Mouse (Mus musculus): ENCODE data around the gene Plpp7. TPM values are rescaled to one million over a fixed set of nuclear protein-coding genes. Genes with fewer than 3 reads are reported as not detected.
A peak's percentile ranks its signal among the peaks of the same experiment; 100 is the strongest.

Plpp7 gene
- polyA plus RNA-seq, 1 experiment = 7.7 TPM

DNA sequence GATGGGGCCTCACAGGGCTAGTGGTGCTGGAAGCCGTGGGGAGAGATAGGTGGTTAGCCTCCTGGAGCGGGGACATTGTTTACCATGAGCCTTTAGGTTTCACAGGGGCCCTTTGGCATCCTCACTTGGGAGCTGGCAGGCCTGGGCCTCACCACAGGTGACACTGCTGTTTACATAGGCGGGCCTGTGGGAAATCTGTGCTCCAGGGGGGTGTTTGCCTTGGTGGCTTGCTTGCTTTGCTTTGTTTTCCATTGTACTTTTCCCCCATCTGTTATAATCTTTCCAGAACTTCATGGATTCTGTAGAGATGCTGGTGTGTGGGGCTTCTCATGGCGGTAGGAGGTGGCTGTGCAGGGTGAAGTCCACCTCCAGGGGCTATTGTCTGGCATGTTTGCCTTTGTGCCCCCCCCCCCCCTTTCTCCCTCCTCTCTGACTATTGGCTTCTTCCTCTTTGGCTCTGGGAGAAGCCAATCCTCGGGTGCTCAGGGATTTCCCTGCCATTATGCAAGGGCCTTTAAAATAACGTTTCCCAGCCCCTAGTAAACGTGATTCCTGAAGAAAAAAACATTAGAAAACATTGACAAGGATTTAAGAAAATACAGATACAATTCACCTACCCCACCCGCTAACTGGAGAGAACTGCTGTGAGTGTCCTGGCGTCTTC is 59.1 kb downstream of the Plpp7 start:
- WGBS = 41% methylated on average over 9 of the region's 9 CpGs
- H3K4me1 ChIP-seq (replicated peaks; ENCODE audit: control insufficient read depth, insufficient read depth, low read length) = peaks cover 67% of the 10 kb centered on the region

DNA sequence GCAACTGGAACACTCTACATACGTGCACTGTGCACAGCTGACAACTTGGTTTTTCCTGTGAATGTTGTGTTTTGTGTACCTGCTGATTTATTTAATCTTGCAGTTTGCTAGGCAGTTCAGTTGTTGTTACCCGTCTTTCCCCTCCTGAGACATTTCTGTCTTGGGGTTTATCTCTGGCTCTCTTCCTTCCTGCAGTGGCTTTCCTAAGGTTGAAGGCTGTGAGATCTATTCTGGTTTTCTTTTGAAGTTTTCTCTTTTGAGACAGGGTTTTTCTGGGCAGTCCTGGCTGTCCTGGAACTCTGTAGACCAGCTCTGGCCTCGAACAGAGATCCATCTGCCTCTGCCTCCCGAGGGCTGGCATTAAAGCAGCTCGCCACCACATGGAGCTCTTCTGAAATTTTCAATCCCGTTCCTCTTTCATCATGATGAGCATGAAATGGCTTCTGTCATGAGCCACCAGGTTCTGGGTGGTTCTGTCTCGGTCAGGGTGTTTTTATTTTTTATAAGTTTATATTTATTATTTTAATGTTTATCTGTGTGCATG is 59.7 kb downstream of the Plpp7 start:
- H3K4me3 ChIP-seq (ENCODE audit: control insufficient read depth, insufficient read depth, low read length) = no peak overlapping the region
- WGBS = 15% methylated on average over 7 of the region's 7 CpGs
- no peak for DNase-seq

More for the DNA sequence above, 59.1 kb downstream of the Plpp7 start:
- Histone ChIP-seq H3K27ac (ENCODE audit: control insufficient read depth, insufficient read depth, low read length) (peak overlapping the region; percentile 29; the same call in 1 of the 2 replicates), H3K36me3 (ENCODE audit: control insufficient read depth, insufficient read depth, low read length) (no peaks in the 10 kb centered on the region), H3K4me3 (ENCODE audit: control insufficient read depth, insufficient read depth, low read length) (no peak overlapping the region), H3K27me3 (ENCODE audit: control insufficient read depth, insufficient read depth, low read length) (no peaks in the 10 kb centered on the region)
- no peak for TF ChIP-seq CTCF (IDR thresholded peaks at IDR 0.05; ENCODE audit: borderline replicate concordance, control insufficient read depth, extremely low read depth, insufficient read depth, low read length, poor library complexity)
- TF ChIP-seq POLR2A (IDR thresholded peaks at IDR 0.05; ENCODE audit: control insufficient read depth, extremely low read depth, insufficient read depth, low read length, poor library complexity) = no peak
- DNase-seq = no peak

DNA sequence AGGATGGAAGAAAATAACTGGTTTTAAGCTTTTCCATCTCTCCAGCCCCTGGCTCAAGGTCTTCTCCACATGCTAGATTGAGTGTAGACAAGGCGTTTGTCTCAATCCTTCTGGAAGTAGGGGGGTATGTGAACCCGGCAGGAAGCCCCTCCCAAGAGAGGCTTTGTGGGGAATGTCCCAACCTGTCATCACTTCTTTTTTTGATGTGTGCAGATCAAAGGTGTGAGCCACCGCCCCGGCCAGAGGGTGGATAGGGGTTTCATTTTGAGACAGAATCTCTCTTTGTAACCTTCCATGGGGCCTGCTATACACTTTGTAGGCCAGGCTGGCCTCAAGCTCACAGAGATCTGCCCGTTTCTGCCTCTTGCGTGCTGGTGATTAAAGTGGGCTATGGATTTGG is 60.3 kb downstream of the Plpp7 start:
- 25% methylated on average over 6 of the region's 6 CpGs for WGBS
- Histone ChIP-seq H3K36me3 (ENCODE audit: control insufficient read depth, insufficient read depth, low read length) (no peaks in the 10 kb centered on the region), H3K27me3 (ENCODE audit: control insufficient read depth, insufficient read depth, low read length) (no peaks in the 10 kb centered on the region), H3K4me3 (ENCODE audit: control insufficient read depth, insufficient read depth, low read length) (no peak overlapping the region), H3K27ac (ENCODE audit: control insufficient read depth, insufficient read depth, low read length) (no peak overlapping the region), H3K4me1 (replicated peaks; ENCODE audit: control insufficient read depth, insufficient read depth, low read length) (peaks cover 59% of the 10 kb centered on the region)
- TF ChIP-seq CTCF (IDR thresholded peaks at IDR 0.05; ENCODE audit: borderline replicate concordance, control insufficient read depth, extremely low read depth, insufficient read depth, low read length, poor library complexity) (no peak), POLR2A (IDR thresholded peaks at IDR 0.05; ENCODE audit: control insufficient read depth, extremely low read depth, insufficient read depth, low read length, poor library complexity) (no peak)
- no peak for DNase-seq

More for the DNA sequence above, 59.7 kb downstream of the Plpp7 start:
- Histone ChIP-seq H3K4me1 (replicated peaks; ENCODE audit: control insufficient read depth, insufficient read depth, low read length) (peaks cover 65% of the 10 kb centered on the region), H3K36me3 (ENCODE audit: control insufficient read depth, insufficient read depth, low read length) (no peaks in the 10 kb centered on the region), H3K27ac (ENCODE audit: control insufficient read depth, insufficient read depth, low read length) (peak overlapping the region; percentile 29; the same call in 1 of the 2 replicates), H3K27me3 (ENCODE audit: control insufficient read depth, insufficient read depth, low read length) (no peaks in the 10 kb centered on the region)
- TF ChIP-seq POLR2A (IDR thresholded peaks at IDR 0.05; ENCODE audit: control insufficient read depth, extremely low read depth, insufficient read depth, low read length, poor library complexity) = no peak
- no peak for TF ChIP-seq CTCF (IDR thresholded peaks at IDR 0.05; ENCODE audit: borderline replicate concordance, control insufficient read depth, extremely low read depth, insufficient read depth, low read length, poor library complexity)

DNA sequence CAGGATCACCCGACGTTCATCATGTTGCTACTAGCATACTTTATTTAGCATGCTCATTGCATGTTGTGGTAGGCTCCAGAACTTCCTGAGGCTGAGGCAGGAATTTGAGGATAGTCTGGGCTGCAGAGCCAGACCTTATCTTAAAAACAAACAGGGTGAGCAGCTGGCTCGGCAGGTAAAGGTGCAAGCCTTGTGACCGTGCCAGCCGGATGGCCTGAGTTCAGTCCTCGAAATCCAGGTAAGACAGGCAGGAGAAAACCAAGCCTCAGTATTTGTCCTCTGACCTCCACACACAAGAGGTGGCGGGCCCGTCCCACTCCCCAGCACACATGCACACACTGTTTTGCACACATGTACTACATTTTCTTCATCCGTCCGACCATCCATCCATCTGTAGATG is 61.3 kb downstream of the Plpp7 start:
- H3K36me3 ChIP-seq (ENCODE audit: control insufficient read depth, insufficient read depth, low read length) = no peaks in the 10 kb centered on the region
- H3K27me3 ChIP-seq (ENCODE audit: control insufficient read depth, insufficient read depth, low read length) = no peaks in the 10 kb centered on the region
- no peak overlapping the region for H3K4me3 ChIP-seq (ENCODE audit: control insufficient read depth, insufficient read depth, low read length)
- DNase-seq = no peak
- TF ChIP-seq POLR2A (IDR thresholded peaks at IDR 0.05; ENCODE audit: control insufficient read depth, extremely low read depth, insufficient read depth, low read length, poor library complexity) (no peak), CTCF (IDR thresholded peaks at IDR 0.05; ENCODE audit: borderline replicate concordance, control insufficient read depth, extremely low read depth, insufficient read depth, low read length, poor library complexity) (no peak)
- H3K27ac ChIP-seq (ENCODE audit: control insufficient read depth, insufficient read depth, low read length) = no peak overlapping the region
- WGBS = 95% methylated on average over 10 of the region's 10 CpGs
- peaks cover 59% of the 10 kb centered on the region for H3K4me1 ChIP-seq (replicated peaks; ENCODE audit: control insufficient read depth, insufficient read depth, low read length)

DNA sequence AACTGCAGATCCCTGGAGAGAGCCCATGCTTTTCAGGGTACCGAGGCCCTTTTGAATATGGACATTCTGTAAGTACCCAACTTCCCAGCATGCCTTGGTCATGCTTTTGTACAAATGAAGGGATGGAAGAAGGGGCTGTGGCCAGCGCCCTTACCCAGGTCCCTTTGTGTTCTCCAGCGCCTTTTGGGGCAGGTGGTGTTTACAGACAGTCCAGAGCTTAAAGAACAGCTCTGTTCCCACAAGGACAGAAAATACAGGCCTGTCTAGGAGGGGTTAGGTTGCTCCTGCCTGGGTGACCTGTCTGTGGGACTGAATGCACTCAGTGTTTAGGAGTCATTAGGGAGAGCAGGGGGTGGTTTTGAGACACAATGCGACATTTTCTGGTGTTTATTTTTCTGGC is 62.0 kb downstream of the Plpp7 start:
- no peaks in the 10 kb centered on the region for H3K36me3 ChIP-seq (ENCODE audit: control insufficient read depth, insufficient read depth, low read length)
- peaks cover 56% of the 10 kb centered on the region for H3K4me1 ChIP-seq (replicated peaks; ENCODE audit: control insufficient read depth, insufficient read depth, low read length)
- 82% methylated on average over 4 of the region's 4 CpGs for WGBS
- DNase-seq = no peak
- TF ChIP-seq POLR2A (IDR thresholded peaks at IDR 0.05; ENCODE audit: control insufficient read depth, extremely low read depth, insufficient read depth, low read length, poor library complexity) (no peak), CTCF (IDR thresholded peaks at IDR 0.05; ENCODE audit: borderline replicate concordance, control insufficient read depth, extremely low read depth, insufficient read depth, low read length, poor library complexity) (no peak)
- no peak overlapping the region for H3K4me3 ChIP-seq (ENCODE audit: control insufficient read depth, insufficient read depth, low read length)
- no peaks in the 10 kb centered on the region for H3K27me3 ChIP-seq (ENCODE audit: control insufficient read depth, insufficient read depth, low read length)
- no peak overlapping the region for H3K27ac ChIP-seq (ENCODE audit: control insufficient read depth, insufficient read depth, low read length)

DNA sequence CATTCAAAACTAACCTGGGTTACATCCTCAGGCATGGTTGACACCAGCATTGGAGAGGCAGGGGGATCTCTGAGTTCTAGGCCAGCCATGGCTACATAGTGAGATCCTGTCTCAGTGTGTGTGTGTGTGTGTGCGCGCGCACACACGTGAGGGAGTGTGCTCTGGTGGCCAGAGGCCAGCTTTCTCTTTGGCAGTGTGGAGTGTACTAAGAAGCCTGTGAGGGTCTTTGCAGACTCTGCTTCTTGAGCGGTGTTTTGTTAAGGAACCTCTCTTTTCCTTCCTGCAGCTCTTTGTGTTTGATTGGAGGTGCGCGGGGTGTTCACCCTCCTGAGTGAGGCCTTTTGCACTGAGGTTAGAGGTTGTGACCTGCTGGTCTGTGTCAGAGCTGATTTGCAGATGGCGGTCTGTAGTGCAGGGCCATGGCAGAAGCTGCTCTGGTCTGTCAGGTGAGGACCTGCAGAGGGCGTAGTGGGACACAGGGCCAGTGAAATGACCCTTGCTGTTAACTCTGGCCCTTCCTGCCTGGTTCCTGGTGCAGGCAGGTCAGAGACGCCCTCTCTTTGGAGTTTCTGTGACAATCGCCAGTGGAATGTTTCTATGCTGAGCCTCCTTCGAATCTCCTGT is 63.4 kb downstream of the Plpp7 start:
- H3K4me3 ChIP-seq (ENCODE audit: control insufficient read depth, insufficient read depth, low read length) = no peak overlapping the region
- WGBS = 83% methylated on average over 12 of the region's 12 CpGs
- no peak overlapping the region for H3K27ac ChIP-seq (ENCODE audit: control insufficient read depth, insufficient read depth, low read length)
- no peaks in the 10 kb centered on the region for H3K27me3 ChIP-seq (ENCODE audit: control insufficient read depth, insufficient read depth, low read length)
- DNase-seq = no peak
- no peak for TF ChIP-seq CTCF (IDR thresholded peaks at IDR 0.05; ENCODE audit: borderline replicate concordance, control insufficient read depth, extremely low read depth, insufficient read depth, low read length, poor library complexity)
- no peak for TF ChIP-seq POLR2A (IDR thresholded peaks at IDR 0.05; ENCODE audit: control insufficient read depth, extremely low read depth, insufficient read depth, low read length, poor library complexity)
- H3K4me1 ChIP-seq (replicated peaks; ENCODE audit: control insufficient read depth, insufficient read depth, low read length) = peaks cover 51% of the 10 kb centered on the region
- H3K36me3 ChIP-seq (ENCODE audit: control insufficient read depth, insufficient read depth, low read length) = no peaks in the 10 kb centered on the region

Other genes with a start within 250 kb of the Plpp7 start
- 0.81 and 1.0 TPM in 2 replicates for gene Fibcd1, start 249.5 kb upstream of the Plpp7 start, polyA plus RNA-seq (2012; rRNA removed)
- gene Lamc3, start 208.2 kb upstream of the Plpp7 start, polyA plus RNA-seq (2012; rRNA removed) = 1.1 and 1.2 TPM in 2 replicates
- gene Aif1l, start 145.4 kb upstream of the Plpp7 start, polyA plus RNA-seq (2012; rRNA removed) = 3.4 and 5.0 TPM in 2 replicates
- gene Nup214, start 121.1 kb upstream of the Plpp7 start, polyA plus RNA-seq (2012; rRNA removed) = 75.8 and 82.8 TPM in 2 replicates
- gene Fam78a, start 10.7 kb upstream of the Plpp7 start, polyA plus RNA-seq (2012; rRNA removed) = 189 and 210 TPM in 2 replicates
- gene Prrc2b, start 55.6 kb downstream of the Plpp7 start, polyA plus RNA-seq (2012; rRNA removed) = 104 and 134 TPM in 2 replicates
- 36.4 and 42.1 TPM in 2 replicates for gene Pomt1, start 141.1 kb downstream of the Plpp7 start, polyA plus RNA-seq (2012; rRNA removed)
- gene Uck1, start 164.6 kb downstream of the Plpp7 start, polyA plus RNA-seq (2012; rRNA removed) = 109 and 127 TPM in 2 replicates
- gene Golga2, start 191.9 kb downstream of the Plpp7 start, polyA plus RNA-seq (2012; rRNA removed) = 36.6 and 37.5 TPM in 2 replicates
- 147 and 168 TPM in 2 replicates for gene Swi5, start 192.5 kb downstream of the Plpp7 start, polyA plus RNA-seq (2012; rRNA removed)

All from thymus, adult 2 months (tissue).